Mouse (Mus musculus) CH12.LX (cell line): Measurements from ENCODE around the gene Gm9045.
"Not testable (repeated sequence)": the region's sequence is repeated elsewhere in the genome, so short reads cannot be mapped to it uniquely, and the experiment has no call there.

Source experiments
- CTCF ChIP-seq, 2 experiments: IDR thresholded peaks in 1 of 2; conservative IDR thresholded peaks in 1 of 2; 2 replicates each; pipeline ENCODE4 v1.5.1; 2011 to 2012; ENCODE audit warnings: low read depth in 2 of 2, low read length in 2 of 2, improper control_type of control experiment in 1 of 2, inconsistent platforms in 1 of 2, mild to moderate bottlenecking in 1 of 2, moderate library complexity in 1 of 2
- KAT2A ChIP-seq: IDR thresholded peaks from 2 replicates; pipeline ENCODE4 v1.6.1; 2012; ENCODE audit warnings: low read length, improper control_type of control experiment, inconsistent platforms; ENCODE audit not compliant: insufficient replicate concordance
- MAFK ChIP-seq: IDR thresholded peaks from 2 replicates; pipeline ENCODE4 v1.6.1; 2011; ENCODE audit warnings: low read length, improper control_type of control experiment; ENCODE audit not compliant: insufficient replicate concordance
- MAX ChIP-seq: IDR thresholded peaks from 2 replicates; pipeline ENCODE4 v1.6.1; 2011; ENCODE audit warnings: low read length, improper control_type of control experiment
- MEF2A ChIP-seq: IDR thresholded peaks from 2 replicates; pipeline ENCODE4 v1.6.1; 2014; ENCODE audit warnings: low read depth, mild to moderate bottlenecking, inconsistent platforms, low read length, improper control_type of control experiment, borderline replicate concordance
- TBP ChIP-seq: conservative IDR thresholded peaks from 2 replicates; pipeline ENCODE4 v1.6.1; 2011; ENCODE audit warnings: low read depth, low read length, improper control_type of control experiment
- ZMIZ1 ChIP-seq: IDR thresholded peaks from 2 replicates; pipeline ENCODE4 v1.6.1; 2012; ENCODE audit warnings: low read depth, mild to moderate bottlenecking, inconsistent platforms, low read length, improper control_type of control experiment

- TF ChIP-seq MAX; MEF2A; MAFK; CTCF (conservative IDR thresholded peaks at IDR 0.05 in 1 of 2, IDR thresholded peaks at IDR 0.05 in 1 of 2; ENCODE audit: low read depth in 2 of 2, low read length in 2 of 2); ZMIZ1; TBP; KAT2A: not testable (repeated sequence)
Observed at GRCm38 (mm10) chr10:118326869-118327268, 10.8 kb downstream of the Gm9045 start, which contains the start of gene Gm9040.
